Mouse (Mus musculus) kidney, postnatal 10 days (tissue): ENCODE results near the gene Gstm4.

ENCODE experiments used
- DNase-seq: peaks from one replicate; pipeline ENCODE4 v3.0.0; 2021; ENCODE audit warnings: mixed read lengths

Gstm4 gene

DNA sequence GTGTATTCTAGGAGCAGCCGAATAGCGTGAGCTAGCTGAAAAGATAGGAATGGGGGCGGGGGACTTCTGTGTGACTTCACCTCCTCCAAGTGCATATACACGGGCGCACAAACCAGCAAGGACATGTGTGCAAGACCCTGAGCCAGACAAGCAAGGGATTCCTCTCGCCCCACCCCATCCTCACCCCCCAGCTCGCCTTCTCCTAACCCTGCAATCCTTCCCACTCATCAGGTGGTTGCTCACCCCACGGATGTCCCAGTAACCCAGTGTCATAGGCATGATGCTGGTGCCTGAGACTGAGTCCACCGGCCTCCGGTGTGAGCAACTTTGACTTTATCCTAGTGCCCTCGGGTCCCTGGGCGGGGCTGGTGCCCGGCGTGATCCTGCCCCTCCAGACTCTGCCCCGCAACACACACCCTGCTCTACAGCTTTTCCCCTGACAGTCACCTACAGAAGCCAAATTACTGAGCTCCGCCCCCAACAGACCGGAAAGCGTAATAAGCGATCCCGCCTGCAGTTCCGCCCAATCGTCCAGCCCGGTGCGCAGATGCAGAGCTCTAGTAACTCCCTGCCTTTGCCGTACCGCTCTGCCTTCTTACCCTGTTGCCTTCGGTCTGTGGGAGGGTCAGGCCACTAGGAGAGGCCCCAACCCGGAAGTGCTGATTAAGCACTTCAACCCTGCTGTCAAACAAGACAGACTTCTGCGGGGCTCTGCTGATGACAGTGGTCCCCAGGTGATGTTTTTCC, at the start of gene Gstm4:
Gene Gstm4 (minus strand): TSS at position 501 of the 747 bp plus-strand sequence.
- DNase-seq: peak; percentile 91

DNA sequence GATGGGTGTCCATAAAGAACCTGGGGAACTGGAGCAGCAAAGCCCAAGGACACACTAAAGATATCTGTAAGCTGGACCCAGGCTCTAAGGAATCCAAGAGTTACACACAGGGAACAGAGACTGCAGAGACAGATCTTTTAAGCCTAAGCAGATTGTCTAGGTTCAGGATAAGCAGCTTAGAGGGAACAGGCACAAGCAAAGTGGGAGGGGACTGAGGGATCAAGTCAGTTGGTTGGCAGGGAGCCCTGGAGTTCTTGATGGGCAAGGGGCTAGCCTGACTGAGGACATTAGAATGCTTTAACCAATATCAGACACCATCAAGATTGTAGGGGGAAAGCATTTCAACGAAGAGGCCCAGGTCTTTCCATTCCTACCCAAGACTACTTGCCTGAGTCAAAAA, 49.5 kb upstream of the Gstm4 start:
- no peak for DNase-seq

GRCm38 (mm10) chr3:108093306-108093705, 48.6 kb upstream of the Gstm4 start:
- DNase-seq: peak; percentile 1

GRCm38 (mm10) chr3:108092536-108093115, 47.9 kb upstream of the Gstm4 start, which contains the start of gene Gnat2:
Gene Gnat2 (plus strand): TSS chr3:108092789.
- no peak for DNase-seq

DNA sequence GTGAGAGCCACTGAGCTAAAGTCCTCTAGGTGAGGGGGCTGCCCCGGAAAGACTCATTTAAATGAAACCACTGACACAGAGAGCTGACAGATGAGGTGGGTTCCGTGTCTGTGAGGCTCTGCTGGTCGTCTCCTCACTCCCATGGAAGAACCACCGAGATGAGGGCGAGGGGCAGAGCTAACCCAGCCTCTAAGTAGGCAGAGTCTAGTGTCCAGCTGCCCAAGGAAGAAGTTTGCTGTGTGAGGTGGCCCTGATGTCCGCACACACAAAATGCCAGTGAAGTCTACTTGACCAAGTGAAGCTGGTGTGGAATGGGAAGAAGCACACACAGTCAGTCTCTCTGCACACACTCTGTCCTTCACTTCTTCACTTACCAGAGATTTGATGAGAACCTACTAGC, 47.3 kb upstream of the Gstm4 start:
- DNase-seq: no peak

- DNase-seq: no peak
These were observed 45.9 kb upstream of the Gstm4 start for GRCm38 (mm10) chr3:108090561-108090960.

DNA sequence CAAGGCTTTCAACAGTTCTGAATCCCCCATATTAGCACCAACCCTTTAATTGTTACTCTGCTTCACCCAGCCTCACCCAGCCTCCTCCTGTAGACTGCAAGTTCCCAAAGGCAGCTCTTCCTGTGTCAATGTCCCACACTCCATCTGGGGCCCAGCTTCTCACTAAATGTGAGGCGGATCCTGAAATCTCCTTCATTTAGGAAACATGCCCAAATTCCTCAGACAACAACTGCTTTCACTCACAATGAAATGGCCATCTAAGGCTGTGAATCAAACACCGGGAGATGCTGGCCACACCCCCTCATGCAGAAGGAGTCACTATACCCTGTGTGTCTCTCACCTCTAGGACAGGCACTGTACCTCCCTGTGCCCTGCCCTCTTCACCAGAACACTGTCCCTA, 45.2 kb upstream of the Gstm4 start:
- DNase-seq: no peak

- DNase-seq: no peak
These were observed 44.2 kb upstream of the Gstm4 start for GRCm38 (mm10) chr3:108088842-108089380.

GRCm38 (mm10) chr3:108087329-108087728, 42.6 kb upstream of the Gstm4 start:
- DNase-seq: no peak

GRCm38 (mm10) chr3:108086470-108086979, 41.8 kb upstream of the Gstm4 start, which contains the start of gene Ampd2:
Gene Ampd2 (minus strand): TSS chr3:108086651.
- DNase-seq: peak; percentile 92

DNA sequence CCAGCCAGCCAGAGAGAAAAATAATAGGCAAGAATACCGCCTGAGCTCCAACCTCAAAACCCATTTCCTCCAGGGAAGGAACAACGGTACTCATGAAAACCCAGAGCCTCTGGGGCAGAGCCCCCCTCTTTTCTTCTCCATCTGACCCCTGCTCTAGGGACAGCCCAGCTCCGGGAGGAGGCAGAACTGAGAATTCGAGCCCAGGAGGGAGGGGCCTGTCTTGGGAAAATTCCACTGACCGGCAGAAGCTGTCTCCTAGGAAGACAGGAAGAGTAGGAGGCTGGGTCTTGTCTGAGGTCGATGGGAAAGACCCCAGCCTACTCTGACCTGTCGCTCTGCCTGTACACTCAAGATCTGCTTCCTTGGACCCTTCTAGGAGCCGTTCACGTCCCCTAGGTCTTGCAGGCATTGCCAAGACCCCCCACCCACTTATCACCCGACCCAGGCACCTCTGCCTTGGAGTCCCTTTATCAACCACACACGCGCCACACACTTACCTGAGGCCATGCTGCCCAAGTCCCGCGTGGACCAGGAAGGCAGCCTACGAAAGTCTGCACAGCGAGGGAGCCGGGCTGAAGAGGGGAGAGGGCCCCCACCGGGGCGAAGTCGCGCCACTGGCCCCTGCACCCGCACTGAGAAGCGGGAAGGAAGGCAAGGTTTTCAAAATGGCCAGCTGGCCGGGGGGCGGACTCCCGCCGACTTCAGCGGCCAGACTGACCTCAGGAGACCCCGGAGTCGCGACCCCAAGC, 41.2 kb upstream of the Gstm4 start:
- DNase-seq: peak; percentile 90

DNA sequence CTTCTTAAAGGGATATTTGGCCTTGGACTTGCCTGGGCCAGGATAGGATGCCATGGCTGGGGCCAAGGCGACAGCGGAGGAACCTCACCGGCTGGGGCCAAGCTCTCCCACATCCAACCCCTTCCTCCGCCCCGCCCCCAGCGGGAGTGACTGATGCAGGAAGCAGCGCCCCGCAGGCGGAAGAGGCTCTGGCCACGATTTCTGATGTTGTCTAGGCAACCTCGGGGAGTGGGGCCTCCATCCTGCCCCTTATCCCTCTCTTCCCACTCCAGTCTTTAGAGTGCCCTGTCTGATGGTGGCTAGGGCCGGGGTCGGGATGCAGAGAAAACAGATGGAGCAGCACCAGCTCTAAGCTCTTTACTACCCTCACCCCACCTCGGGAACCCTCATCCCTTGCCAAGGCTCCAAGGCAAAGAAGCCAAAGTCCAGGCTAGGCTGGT, 40.6 kb upstream of the Gstm4 start:
- DNase-seq: peak; percentile 98

GRCm38 (mm10) chr3:108084767-108085270, 40.1 kb upstream of the Gstm4 start:
- no peak for DNase-seq

DNA sequence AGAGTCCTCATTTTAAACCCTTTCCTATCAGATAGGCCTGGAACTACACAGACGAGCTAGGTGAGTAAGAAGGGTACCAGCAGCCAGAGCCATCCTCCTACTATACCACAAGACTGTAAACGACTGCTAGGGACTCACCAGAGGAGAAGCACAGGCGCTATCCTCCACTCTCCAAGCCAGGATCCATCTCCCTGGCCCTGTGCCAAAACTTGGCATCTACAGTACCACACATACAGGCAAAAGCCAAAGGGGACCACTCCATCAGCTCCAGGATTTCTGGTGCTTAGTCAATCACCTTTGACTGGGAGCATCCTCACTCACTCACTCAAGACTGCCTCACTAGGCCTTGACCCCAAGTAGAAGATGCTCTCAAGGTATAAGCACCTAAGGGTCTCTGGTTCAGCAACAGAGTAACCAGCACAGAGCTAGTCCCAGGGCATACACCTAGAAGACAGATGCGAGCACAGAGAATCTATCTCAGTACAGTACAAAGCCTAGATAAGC, 39.3 kb upstream of the Gstm4 start:
- DNase-seq: no peak

GRCm38 (mm10) chr3:108083161-108083560, 38.5 kb upstream of the Gstm4 start:
- DNase-seq: no peak

- DNase-seq: no peak
These were observed 37.7 kb upstream of the Gstm4 start for GRCm38 (mm10) chr3:108082251-108082875.

DNA sequence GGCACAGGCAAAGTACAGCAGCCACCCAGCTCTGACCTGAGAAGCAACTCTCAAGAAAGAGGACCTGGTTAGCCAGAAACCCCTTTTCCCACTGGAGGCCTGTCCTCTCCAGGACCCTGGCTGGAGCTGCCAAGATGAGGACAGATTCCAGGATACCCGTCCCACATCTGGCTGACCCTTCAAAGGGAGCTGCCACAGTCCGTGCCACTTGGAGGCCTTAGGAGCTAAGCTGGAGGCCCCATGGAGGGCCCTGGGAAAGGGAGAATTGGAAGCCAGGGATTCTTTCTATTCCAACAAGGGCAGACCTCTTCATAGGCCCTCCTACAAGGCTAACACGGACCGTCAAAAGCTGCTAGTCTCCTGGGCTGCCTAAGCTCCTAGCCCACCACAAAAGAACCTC, 37.0 kb upstream of the Gstm4 start:
- no peak for DNase-seq

DNA sequence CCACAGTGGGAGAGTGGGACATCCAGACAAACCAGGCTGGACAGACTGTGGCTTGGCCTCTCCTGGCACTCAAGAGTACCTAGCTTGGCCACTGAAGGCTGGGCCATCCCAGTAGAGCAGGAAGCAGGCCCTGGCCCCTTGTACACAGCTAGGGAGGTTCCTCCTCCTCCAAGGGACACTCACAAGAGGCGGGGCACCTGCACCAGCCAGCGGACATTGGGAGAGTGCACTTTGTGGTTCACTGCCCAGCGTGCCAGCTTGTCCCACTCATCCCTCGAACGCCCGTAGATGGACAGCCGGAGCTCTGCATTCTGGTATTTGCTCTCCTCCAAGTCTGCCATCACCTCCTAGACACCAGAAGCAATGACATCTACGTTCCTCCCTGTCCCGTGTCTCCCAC, 32.1 kb upstream of the Gstm4 start:
- DNase-seq: peak; percentile 56

- no peak for DNase-seq
These were observed 28.4 kb upstream of the Gstm4 start for GRCm38 (mm10) chr3:108072983-108073569.

GRCm38 (mm10) chr3:108070295-108071293, 25.9 kb upstream of the Gstm4 start:
- peak; percentile 83 for DNase-seq
